Mouse (Mus musculus) MEL-GATA-1-ER (cell line): ENCODE results near the gene Trib3.
"Not testable (repeated sequence)": the region's sequence is repeated elsewhere in the genome, so short reads cannot be mapped to it uniquely, and the experiment has no call there.

Experiments
- DNase-seq: peaks from one replicate; pipeline ENCODE4 v3.0.0-alpha.2; 2012; ENCODE audit warnings: low read depth; ENCODE audit errors: extremely low read depth

The Trib3 gene

DNA sequence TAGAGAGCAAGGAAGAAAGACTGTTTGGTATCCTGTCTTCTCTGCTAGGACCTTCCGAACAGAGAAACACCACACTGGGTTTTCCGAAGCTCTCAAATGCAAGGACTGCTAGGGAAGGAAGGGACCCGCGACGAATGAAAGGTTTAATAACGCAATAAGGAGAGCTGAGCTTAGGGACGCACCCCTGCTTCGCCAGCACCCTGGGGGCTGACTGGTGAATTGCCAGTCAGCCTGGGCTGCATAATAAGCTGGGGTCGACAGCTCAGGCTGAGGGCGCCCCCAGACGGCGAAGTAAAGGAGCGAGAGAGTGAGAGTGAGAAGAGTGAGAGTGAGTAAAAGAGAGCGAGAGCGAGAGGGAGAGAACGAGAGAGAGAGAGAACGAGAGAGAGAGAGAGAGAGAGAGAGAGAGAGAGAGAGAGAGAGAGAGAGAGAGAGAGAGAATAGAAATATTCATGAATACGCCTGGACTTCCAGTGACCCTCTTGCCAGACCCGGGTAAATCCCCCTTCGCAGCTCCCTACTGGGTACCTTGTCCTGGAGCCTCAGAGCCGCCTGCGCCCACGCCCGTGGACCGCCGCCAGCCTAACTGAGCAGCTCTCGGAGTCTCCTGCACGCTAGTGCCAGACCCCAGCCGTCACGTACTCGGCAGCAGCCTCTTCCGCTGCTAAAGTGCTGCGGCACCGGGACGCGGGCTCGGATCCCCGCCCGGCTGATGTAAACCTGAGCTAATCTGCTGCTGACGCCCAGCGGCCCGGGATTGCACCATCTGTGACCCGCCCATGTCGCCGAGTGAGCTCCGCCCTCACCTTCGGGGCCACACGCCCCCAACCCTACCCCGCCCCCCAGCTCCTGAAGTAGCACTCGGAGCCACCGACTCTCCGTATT, at the start of gene Trib3:
Gene Trib3, minus strand, starts transcription at position 704 of the 885 bp plus-strand sequence.
- DNase-seq = peak; percentile 75

DNA sequence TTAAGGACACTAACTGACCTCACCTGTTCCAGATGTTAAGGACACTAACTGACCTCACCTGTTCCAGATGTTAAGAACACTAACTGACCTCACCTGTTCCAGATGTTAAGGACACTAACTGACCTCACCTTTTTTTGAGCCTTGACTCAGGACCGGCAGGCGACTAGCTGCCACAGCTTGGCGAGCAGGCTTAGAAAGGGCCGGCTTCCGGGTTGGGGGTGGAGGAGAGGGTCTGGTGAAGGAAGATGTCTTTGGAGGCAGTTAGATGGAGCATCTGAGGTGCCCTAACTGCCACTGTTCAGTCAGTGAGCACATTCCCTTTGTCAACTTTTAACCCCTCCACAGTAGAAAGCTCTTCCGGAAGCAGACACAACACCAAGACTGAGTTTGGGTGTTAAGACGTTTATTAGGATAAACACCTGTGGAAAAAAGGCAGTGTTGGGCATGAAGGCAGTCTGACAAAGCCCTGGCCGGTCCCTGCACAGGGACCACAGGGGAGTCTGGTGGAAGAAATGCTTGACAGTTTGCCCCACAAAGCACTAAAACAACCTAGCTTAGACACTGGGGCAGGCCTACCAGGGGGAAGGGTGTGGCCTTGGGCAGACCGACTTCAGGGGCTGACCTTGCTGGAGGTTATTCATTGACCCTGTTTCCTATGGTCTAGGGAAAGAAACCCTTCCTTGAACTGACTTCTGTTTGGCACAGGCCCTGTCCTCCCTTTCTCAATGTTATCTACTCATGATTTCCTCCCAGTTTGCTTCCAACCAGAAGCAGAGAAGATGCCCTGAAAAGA, 49.6 kb upstream of the Trib3 start:
- no peak for DNase-seq

DNA sequence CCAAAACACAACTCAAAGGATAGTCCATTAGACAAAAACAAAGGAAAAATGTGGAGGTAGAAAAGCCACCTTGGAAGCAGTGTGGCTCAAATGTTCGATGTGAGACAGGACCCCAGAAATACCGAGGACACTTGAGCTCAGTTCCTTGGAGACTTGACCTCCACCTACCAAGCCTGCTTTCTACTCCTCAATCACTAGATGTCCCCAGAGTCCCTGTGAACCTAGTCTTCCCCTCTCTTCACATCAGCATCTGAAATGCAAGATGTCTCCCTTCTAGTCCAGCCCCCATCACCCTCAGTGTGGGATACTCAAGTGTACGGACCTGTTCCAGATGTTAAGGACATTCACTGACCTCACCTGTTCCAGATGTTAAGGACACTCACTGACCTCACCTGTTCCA, 49.0 kb upstream of the Trib3 start:
- DNase-seq = no peak

DNA sequence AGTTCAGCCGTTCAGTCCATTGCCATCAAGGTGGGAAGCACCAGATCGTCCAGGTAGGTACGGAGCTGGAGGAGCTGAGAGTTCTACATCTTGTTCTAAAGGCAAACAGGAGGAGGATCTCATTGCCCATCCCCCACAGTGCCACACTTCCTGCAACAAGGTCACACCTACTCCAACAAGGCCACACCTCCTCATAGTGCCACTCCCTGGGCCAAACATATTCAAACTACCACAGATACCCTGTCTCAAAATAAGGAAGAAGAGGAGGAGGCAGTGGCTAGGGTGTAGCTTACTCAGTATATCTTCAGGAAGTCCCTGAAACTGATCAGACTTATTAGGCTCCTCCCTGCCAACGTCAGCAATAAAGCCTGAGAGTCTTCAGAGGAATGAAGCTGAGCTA, 40.4 kb upstream of the Trib3 start:
- DNase-seq = no peak

DNA sequence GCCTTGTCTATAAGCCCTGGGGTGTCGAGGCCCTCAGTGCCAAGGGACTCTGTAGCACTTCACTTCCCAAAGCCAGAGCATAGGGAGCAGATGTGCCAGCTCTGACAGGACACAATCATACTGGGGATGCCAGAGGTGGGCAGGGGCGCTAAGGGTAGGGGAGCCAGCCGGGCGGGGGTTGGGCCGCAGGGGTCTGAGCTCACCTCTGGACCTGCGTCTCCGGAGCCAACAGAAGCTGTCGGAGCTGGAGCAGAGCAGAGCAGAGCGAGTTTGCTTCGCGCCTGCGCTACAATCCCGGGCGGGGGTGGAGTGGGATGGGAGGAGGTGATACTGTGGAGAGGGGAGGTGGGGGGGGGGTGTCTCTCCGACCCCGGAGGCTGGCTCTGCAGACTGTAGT, 32.5 kb upstream of the Trib3 start, which contains the start of gene Nrsn2:
Gene Nrsn2, minus strand, starts transcription at position 294 of the 397 bp plus-strand sequence.
- no peak for DNase-seq

DNA sequence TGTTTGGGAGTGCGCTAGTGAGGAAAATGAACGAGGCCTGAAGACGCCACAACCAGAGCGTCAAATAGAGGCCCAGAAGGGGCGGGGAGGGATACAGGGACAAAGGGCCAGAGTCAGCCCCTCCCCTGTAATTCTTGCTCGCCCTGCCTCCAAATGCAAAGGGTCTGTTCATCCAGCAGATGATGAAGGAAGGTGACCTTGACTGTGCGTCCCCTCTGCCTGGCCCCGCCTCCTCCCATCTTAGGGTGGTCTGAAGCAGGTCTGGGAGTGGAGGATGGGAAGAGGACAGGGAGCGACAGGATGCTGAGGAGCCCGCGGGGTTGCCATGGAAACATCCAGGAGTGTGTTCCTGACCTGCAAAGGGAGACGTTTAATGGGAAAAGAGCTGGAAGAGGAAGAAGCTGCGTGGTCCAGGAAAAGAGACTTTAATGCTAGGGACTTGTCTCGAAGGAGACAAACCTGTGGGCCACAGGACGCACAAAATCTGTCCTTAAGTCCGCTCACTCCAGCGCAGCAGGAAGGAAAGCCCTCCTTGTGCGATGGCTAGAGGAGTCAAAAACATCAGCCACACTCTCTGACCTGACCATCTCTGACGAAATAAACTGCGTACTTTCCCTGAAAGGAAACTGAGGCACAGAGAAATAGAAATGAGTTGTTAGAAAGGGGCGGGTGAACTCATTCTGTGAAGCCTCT, 32.0 kb upstream of the Trib3 start:
- DNase-seq = no peak

DNA sequence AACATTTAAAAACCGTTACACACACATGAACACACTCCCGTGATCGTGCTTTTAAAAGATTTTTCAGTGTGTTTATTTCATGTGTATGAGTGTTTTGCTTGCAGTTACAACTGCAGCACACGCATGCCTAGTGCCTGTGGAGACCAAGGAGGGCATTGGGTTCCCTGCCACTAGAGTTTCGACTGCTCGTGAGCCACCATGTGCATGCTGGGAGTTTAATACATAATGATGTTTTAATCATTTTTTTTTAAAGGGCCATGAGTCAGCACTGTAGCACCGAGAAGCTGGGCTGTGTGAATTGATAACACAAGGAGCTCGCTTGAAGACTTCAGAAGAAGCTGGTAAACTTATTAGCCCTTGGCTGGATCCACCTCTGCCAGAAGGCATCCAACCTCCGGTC, 29.7 kb upstream of the Trib3 start:
- DNase-seq = no peak

DNA sequence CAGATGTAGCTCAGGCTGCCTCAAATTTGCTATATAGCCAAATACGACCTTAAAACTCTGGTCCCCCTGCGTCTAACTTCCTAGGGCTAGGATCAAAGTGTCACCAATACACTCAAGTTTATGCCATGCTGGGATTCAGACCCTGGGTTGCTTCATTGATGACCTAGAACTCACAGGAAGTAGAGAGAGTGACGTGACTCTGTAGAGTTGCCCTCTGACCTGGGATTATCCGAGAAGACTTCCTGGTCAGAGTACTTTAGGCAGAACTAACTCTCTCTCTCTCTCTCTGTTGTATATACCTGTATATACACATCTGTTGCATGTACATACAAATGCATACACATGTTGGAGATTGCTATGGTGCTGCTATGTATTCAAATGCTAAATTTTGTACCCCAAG, 28.8 kb upstream of the Trib3 start:
- DNase-seq = no peak

DNA sequence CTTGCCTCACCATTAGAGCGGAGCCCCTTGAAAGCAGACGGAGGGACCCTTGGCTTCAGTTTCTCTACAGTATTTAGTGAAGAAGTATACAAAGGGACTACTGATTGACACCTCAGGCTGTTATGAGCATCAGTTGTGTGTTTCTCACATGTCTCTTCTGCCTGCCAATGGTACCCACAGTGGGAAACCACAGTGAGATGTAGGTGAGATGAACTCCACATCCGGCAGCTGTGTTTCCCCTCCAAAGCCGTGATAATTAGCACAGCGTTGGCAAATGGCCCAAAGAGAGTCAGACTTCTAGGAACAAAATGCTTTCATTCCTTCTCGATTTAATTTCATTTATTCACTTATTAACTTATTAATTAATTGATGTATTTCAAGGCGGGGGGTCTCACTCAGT, 28.3 kb upstream of the Trib3 start:
- peak; percentile 70 for DNase-seq

DNA sequence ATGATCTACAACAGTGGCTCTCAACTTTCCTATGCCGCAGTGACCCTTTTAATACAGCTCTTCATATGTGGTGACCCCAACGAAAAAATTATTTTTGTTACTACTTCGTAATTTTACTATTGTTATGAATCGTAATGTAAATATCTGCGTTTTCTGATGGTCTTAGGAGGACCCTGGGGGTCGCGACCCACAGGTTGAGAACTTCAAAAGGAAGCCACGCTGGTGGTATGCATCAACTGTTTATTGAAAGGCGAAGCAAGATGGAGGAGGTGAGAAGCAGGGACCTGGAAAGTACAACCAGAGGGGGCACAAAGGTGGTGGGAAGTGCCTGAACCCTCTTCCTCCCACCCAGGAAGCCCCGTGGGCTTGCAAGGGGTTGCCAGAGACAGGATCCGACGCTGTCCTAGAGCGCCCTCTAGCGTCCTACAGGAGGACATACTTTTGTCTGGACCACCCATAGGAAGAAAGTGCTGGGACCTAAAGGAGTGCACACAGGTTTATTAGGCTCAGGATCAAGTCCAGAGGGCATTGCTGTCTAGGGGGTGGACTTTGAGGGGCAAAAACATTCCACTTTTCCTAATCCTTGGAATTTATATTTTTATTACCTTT, 24.8 kb upstream of the Trib3 start:
- DNase-seq = no peak

DNA sequence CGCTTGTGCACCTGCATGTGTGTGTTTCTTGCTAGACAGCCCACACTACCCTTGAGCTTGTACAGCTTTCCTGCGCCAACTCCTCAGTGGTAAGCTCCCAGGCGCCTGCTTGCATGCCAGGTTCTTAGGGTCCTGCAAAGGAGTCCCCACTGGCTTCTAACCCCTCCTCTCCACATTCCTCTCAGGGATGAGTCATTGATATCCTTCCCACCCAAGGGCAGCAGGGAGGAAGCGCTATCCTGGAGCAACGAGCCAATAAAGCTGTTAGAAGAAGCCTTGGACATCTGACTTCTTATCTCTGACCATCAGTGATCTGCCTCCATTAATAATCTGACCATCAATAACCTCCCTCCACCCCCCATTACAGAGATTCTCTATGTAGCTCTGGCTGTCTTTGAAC, 24.1 kb upstream of the Trib3 start:
- DNase-seq = no peak

DNA sequence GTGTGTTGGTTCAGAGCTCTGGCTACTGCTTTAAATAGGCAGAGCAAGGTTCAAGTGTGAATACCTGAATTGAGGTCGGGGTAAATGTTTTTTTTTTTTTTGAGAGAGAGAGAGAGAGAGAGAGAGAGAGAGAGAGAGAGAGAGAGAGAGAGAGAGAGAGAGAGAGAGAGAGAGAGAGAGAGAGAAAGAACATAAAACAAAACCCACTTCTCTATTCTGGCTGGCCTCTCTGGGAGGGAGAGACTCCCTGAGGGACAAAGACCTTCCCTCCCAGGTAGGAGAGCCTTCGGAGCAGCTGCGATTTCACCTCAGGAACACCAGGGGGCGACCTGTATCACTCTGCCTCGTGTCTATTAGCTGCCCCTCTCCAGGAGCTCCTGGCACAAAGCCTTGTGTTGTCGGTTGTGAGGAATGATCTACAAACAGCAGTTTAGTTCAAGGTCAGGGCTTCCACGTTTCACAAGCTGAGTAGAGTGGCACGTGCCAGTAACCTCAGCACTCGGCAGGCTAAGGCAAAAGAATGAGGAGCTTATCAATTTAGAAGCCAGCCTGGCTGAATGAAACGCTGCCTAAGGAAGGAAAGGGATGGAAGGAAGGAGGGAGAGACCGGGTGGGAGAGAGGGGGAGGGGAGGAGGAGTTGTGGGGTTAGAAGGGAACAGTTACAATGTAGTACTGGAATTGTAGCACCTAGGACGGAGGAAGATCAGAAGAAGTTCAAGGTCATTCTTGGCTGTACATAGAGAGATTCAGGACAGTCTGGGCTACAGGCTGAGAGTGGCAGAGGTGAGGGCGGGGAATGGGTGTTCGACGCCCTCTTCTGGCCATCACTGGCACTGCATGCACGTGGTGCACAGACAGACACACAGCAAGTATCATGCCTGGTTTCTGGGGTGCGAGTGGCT, 19.7 kb upstream of the Trib3 start:
- DNase-seq = peak; percentile 86

DNA sequence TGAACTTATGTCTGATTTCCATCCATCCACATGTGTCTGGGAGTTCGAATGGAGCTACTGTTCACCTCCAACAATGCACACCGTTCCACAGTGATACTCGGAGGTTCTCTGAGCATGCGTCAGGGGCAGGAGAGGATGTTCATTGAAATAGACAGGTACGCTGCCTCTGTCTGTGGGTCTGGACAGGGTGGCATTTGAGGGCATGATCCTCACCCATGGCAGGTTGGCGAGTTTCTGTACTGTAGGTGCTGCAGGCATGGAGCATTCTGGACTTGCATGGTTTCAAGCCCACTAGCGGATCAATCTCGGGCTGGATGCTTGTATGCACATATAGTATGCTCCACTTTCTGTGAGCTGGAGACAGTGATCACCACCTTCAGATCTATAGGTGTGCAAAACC, 17.4 kb upstream of the Trib3 start:
- no peak for DNase-seq

DNA sequence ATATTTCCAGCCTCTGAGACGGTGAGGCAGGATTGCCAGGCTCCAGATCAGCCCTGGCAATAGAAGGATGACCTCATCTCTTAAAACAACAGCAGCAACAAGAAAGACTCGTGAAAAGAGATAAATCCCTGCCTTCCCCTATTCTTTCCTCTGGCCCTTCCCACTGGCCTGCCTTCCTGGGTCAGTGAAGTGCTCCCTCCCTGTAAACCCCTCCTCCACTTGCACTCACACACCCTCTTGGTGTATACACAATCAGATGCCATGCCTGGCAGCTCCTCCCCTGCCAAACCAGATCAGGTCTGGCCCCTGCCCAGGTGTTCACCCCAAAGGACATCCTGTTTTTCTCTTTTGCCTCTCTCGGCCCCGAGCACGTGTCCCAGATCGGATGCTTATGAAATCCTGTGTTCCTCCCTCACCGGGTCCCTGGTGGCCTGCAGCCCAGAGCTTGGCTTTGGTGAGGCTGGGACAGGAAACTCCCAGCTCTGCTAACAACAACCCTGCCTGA, 16.5 kb upstream of the Trib3 start:
- DNase-seq = no peak

DNA sequence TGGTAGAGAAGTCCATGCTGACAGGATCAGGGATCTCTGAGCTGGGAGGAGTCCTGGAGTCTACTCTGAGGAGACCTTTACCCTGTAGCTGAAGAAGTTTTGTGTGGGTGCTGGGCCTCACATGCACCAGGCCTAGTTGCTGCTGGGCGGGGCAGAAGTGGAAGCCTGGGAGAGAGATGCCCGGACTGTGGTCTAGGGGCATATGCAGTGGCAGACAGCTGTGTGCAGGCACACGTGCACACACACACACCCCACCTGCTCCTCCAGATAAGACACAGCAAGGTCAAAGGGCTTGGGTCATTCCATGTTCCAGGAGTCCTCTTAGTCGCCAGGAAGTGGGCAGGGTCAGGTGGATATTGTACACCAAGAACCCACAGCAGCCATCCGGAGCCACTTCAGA, 15.8 kb upstream of the Trib3 start:
- no peak for DNase-seq

DNA sequence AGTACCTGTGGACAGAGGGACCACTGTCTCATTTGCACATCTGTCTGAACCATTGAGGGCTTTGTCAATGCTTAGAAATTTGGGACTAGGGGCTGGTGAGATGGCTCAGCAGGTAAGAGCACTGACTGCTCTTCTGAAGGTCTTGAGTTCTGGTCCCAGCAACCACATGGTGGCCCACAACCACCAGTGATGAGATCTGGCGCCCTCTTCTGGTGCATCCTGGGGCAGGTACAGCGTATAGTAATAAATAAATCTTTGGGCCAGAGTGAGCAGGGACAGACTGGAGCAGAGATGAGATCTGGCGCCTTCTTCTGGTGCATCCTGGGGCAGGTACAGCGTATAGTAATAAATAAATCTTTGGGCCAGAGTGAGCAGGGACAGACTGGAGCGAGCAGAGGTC, 15.1 kb upstream of the Trib3 start:
- DNase-seq = not testable (repeated sequence)

DNA sequence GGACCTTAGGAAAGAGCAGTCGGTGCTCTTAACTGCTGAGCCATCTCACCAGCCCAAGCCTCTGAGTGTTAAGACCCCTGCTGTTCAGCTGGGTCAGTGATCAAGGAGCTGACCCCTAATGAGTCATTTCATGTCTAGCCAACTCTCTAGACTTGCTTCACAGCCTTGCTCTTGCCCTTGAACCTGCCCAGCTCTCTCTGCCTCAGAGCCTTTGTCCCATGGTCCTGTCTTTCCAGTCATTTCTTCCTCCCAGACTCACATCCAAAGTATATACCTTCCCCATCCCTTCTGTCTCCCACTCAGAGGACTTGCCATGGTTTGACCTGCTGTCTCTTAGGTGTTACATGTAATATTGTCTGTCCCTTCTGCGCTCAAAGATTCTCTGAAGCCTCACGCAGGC, 13.4 kb upstream of the Trib3 start:
- DNase-seq = no peak

DNA sequence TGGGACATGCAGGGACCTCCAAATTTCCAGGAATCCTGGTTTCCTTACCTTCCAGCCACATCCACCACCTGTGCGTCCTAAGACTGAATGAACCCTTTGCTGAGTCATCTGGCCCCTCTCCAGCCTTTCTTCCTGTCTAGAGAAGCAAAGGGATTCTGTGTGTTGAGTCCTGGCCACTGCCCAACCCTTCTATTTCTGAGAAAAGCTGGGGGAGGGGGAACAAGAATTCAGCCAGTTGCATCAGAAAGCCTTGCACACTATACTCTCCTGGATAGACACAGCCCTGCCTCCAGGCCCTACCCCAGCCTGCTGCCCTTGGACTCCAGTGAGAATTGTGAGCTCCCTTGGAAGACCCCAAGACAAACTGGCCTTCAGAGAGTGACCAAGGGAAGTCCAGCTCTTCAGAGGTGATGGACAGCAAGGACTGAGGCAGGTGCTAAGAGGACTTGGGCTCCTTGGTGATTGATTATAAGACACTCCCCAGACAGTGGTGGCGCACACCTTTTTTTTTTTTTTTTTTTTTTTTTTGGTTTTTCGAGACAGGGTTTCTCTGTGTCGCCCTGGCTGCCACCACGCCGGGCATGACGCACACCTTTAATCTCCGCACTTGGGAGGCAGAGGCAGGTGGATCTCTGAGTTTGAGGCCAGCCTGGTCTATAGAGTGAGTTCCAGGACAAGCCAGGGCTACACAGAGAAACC, 6.2 kb upstream of the Trib3 start:
- peak; percentile 89 for DNase-seq

DNA sequence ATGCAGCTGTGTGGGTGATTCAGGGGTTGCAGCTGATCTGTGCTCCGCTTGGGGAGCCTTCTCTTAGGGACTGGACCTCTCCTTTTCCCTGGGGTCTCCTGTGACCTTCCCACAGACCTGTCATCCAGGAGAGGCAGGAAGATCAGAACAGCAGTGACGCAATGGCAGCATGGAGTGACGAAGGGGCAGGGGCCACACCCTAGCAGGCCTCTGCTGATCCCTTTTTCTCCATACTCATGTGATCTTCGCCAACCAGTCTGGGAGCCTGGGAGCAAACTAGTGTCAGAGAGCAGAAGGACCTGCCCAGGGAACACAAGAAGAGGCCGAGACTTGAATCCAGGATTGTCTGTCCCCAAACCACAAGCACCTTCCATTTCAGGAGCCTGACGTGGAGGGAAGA, 5.4 kb upstream of the Trib3 start:
- DNase-seq = no peak

DNA sequence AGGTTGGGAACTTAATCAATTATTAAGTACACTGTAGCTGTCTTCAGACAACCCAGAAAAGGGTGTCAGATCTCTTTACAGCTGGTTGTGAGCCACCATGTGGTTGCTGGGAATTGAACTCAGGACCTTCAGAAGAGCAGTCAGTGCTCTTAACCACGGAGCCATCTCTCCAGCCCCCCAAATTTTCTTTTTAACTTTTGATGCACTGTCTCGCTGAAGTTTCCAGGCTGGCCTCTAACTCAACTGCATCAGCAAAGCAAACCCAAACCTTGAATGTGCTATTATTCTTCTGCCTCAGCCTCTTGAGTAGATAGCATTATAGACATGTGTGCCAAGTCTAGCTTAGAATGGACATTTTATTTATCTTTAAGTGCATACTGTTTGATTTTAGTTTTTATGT, 3.9 kb upstream of the Trib3 start:
- DNase-seq = no peak
